Comparison of ENCODE assay signal across 13 mouse cellular contexts in genomic region chr17:49208315-49208820, GRCm38 (mm10).
DNase-seq lines count a peak whose midpoint lies in the region; ATAC-seq and TF ChIP-seq lines count a peak whose summit lies in the region.
"Had no signal": no experiment of that assay in that cellular context is flagged by ENCODE, and none has a peak within 500 bp of the region (broad histone marks: within the 10 kb centered on the region; RNA-seq: fewer than 3 reads in every experiment).

No protein-coding gene starts in this region.

- intact Hi-C loops in heart, postnatal 36 days (cut with DNase I) = loop anchor here (10.0 kb wide), 1 partner anchor 196 kb away; no protein-coding TSS in a partner anchor

- no peak overlapping the region for H3K9ac ChIP-seq in hindbrain, embryonic 13.5 days
- no peak overlapping the region for H3K9ac ChIP-seq in liver, embryonic 14.5 days (replicated peaks)
- no peak overlapping the region for H3K9ac ChIP-seq in liver, embryonic 12.5 days
- H3K9ac ChIP-seq: embryonic facial prominence, embryonic 12.5 days; intestine, embryonic 15.5 days; stomach, embryonic 15.5 days had no signal

- 76% methylated on average over 10 of the region's 10 CpGs for WGBS in hindbrain, embryonic 10.5 days
- 76% methylated on average over 10 of the region's 10 CpGs for WGBS in hindbrain, embryonic 13.5 days
- WGBS in liver, embryonic 14.5 days (ENCODE audit: insufficient replicate concordance) = 62% methylated on average over 10 of the region's 10 CpGs
- 63% methylated on average over 10 of the region's 10 CpGs for WGBS in liver, embryonic 12.5 days (ENCODE audit: insufficient replicate concordance)

- no peaks in the 10 kb centered on the region for H3K9me3 ChIP-seq in hindbrain, embryonic 10.5 days
- 0 out of 2 replicates have a peak, but pooled peaks cover 4% of the 10 kb centered on the region for H3K9me3 ChIP-seq in hindbrain, embryonic 13.5 days
- H3K9me3 ChIP-seq in liver, embryonic 14.5 days (ENCODE audit: control insufficient read depth, low read length) = no peaks in the 10 kb centered on the region
- no peaks in the 10 kb centered on the region for H3K9me3 ChIP-seq in liver, embryonic 12.5 days (replicated peaks)
- H3K9me3 ChIP-seq: embryonic facial prominence, embryonic 12.5 days; intestine, embryonic 15.5 days; stomach, embryonic 15.5 days had no signal

- H3K4me2 ChIP-seq in hindbrain, embryonic 13.5 days = no peak overlapping the region
- no peak overlapping the region for H3K4me2 ChIP-seq in liver, embryonic 14.5 days (ENCODE audit: low read depth)
- H3K4me2 ChIP-seq in liver, embryonic 12.5 days = no peak overlapping the region
- H3K4me2 ChIP-seq: embryonic facial prominence, embryonic 12.5 days; intestine, embryonic 15.5 days; stomach, embryonic 15.5 days had no signal

- no peak for ATAC-seq in hindbrain, embryonic 13.5 days (ENCODE audit: low FRiP score)
- ATAC-seq in liver, embryonic 14.5 days (ENCODE audit: insufficient read depth) = no peak
- ATAC-seq in liver, embryonic 12.5 days = no peak
- ATAC-seq: forebrain, embryonic 14.5 days; intestine, embryonic 15.5 days had no signal

- no peaks in the 10 kb centered on the region for H3K36me3 ChIP-seq in hindbrain, embryonic 10.5 days
- H3K36me3 ChIP-seq in hindbrain, embryonic 13.5 days = no peaks in the 10 kb centered on the region
- H3K36me3 ChIP-seq in liver, embryonic 14.5 days (replicated peaks; ENCODE audit: control insufficient read depth, insufficient read depth, low read depth) = no peaks in the 10 kb centered on the region
- H3K36me3 ChIP-seq in liver, embryonic 12.5 days = no peaks in the 10 kb centered on the region
- H3K36me3 ChIP-seq: embryonic facial prominence, embryonic 12.5 days; intestine, embryonic 15.5 days; stomach, embryonic 15.5 days had no signal

- TF ChIP-seq CTCF in liver, embryonic 14.5 days (IDR thresholded peaks at IDR 0.05; ENCODE audit: low read depth) = 0 out of 2 replicates have a peak, but pooled peaks have one; percentile 8

- peak; percentile 19 for DNase-seq in hindbrain, embryonic 10.5 days (ENCODE audit: low spot score)
- no peak for DNase-seq in liver, embryonic 14.5 days (ENCODE audit: low read depth in 3 of 3, low spot score in 3 of 3)
- DNase-seq in R1 (ENCODE audit: low read depth, low spot score) = peak; percentile 60
- peak; percentile 9 to 20 for DNase-seq in heart, postnatal 36 days
- no peak for DNase-seq in layer of hippocampus, postnatal 25 days (ENCODE audit: extremely low spot score in 1 of 2, low spot score in 1 of 2)
- DNase-seq: right cerebral cortex, postnatal 14 days had no signal

- H3K27ac ChIP-seq in hindbrain, embryonic 10.5 days = no peak overlapping the region
- H3K27ac ChIP-seq in hindbrain, embryonic 13.5 days = no peak overlapping the region
- H3K27ac ChIP-seq in liver, embryonic 14.5 days = no peak overlapping the region
- no peak overlapping the region for H3K27ac ChIP-seq in liver, embryonic 12.5 days
- H3K27ac ChIP-seq: embryonic facial prominence, embryonic 12.5 days; intestine, embryonic 15.5 days; stomach, embryonic 15.5 days had no signal

- peaks cover 21% of the 10 kb centered on the region for H3K4me1 ChIP-seq in hindbrain, embryonic 10.5 days (replicated peaks)
- H3K4me1 ChIP-seq in hindbrain, embryonic 13.5 days (replicated peaks) = peaks cover 21% of the 10 kb centered on the region
- no peaks in the 10 kb centered on the region for H3K4me1 ChIP-seq in liver, embryonic 14.5 days (replicated peaks; ENCODE audit: control insufficient read depth in 2 of 2, insufficient read depth in 2 of 2, low read length in 1 of 2)
- no peaks in the 10 kb centered on the region for H3K4me1 ChIP-seq in liver, embryonic 12.5 days
- H3K4me1 ChIP-seq: intestine, embryonic 15.5 days; stomach, embryonic 15.5 days had no signal

- TF ChIP-seq EP300 in liver, embryonic 14.5 days (IDR thresholded peaks at IDR 0.05; ENCODE audit: low read depth) = no peak

- peaks cover 22% of the 10 kb centered on the region for H3K27me3 ChIP-seq in hindbrain, embryonic 10.5 days (ENCODE audit: insufficient read depth, poor library complexity, severe bottlenecking)
- H3K27me3 ChIP-seq in hindbrain, embryonic 13.5 days = 0 out of 2 replicates have a peak, but pooled peaks cover 6% of the 10 kb centered on the region
- H3K27me3 ChIP-seq in liver, embryonic 14.5 days (ENCODE audit: control insufficient read depth, insufficient read depth, low read length) = no peaks in the 10 kb centered on the region
- H3K27me3 ChIP-seq in liver, embryonic 12.5 days (replicated peaks) = no peaks in the 10 kb centered on the region
- H3K27me3 ChIP-seq: CH12.LX; embryonic facial prominence, embryonic 12.5 days; intestine, embryonic 15.5 days; stomach, embryonic 15.5 days had no signal

- no peak overlapping the region for H3K4me3 ChIP-seq in hindbrain, embryonic 10.5 days
- H3K4me3 ChIP-seq in hindbrain, embryonic 13.5 days = no peak overlapping the region
- H3K4me3 ChIP-seq in liver, embryonic 14.5 days (ENCODE audit: insufficient read depth in 1 of 2, low read depth in 2 of 2, low read length in 2 of 2) = no peak overlapping the region
- H3K4me3 ChIP-seq in liver, embryonic 12.5 days = no peak overlapping the region
- H3K4me3 ChIP-seq: embryonic facial prominence, embryonic 12.5 days; intestine, embryonic 15.5 days; stomach, embryonic 15.5 days had no signal

Comparison
In these comparisons a context has a peak if more than half of its experiments do, and no peak if none do; other contexts are left out.
1. DNase-seq: peak in hindbrain, embryonic 10.5 days (single experiment), R1 (single experiment) and heart, postnatal 36 days (2 of 2); none in liver, embryonic 14.5 days (0 of 3) and layer of hippocampus, postnatal 25 days (0 of 2).